7 mouse cellular contexts compared by ENCODE assay signal in genomic region chr7:63896968-63897468, GRCm38 (mm10). TPM values are rescaled to one million over a fixed set of nuclear protein-coding genes. Genes with fewer than 3 reads are reported as not detected.
DNase-seq lines count a peak whose midpoint lies in the region; ATAC-seq and TF ChIP-seq lines count a peak whose summit lies in the region.

No protein-coding gene starts in this region.

- peak overlapping the region; percentile 64 for H3K9ac ChIP-seq in embryonic facial prominence, embryonic 13.5 days
- H3K9ac ChIP-seq in limb, embryonic 11.5 days (ENCODE audit: low read length): peak overlapping the region; percentile 47
- H3K9ac ChIP-seq in midbrain, embryonic 13.5 days (replicated peaks): peak overlapping the region; percentile 50

- no peak; the same call in 1 of the 2 replicates for TF ChIP-seq POLR2A in small intestine, adult 2 months (IDR thresholded peaks at IDR 0.05; ENCODE audit: low read depth, low read length)

- peak overlapping the region; percentile 77 for H3K4me2 ChIP-seq in embryonic facial prominence, embryonic 13.5 days
- H3K4me2 ChIP-seq in limb, embryonic 11.5 days (ENCODE audit: low read depth, severe bottlenecking): peak overlapping the region; percentile 74
- H3K4me2 ChIP-seq in midbrain, embryonic 13.5 days (replicated peaks): peak overlapping the region; percentile 61

- H3K27ac ChIP-seq in embryonic facial prominence, embryonic 13.5 days: 0 out of 2 replicates have a peak overlapping the region, but pooled peaks have one; percentile 33
- no peak overlapping the region for H3K27ac ChIP-seq in limb, embryonic 11.5 days (replicated peaks; ENCODE audit: low read depth, low read length)
- 0 out of 2 replicates have a peak overlapping the region, but pooled peaks have one; percentile 7 for H3K27ac ChIP-seq in midbrain, embryonic 13.5 days
- H3K27ac ChIP-seq in small intestine, adult 2 months (ENCODE audit: insufficient read depth, low read depth, low read length): peak overlapping the region; percentile 99

- under 1% methylated on average over 22 of the region's 22 CpGs for WGBS in embryonic facial prominence, embryonic 13.5 days
- WGBS in limb, embryonic 11.5 days: under 1% methylated on average over 22 of the region's 22 CpGs
- WGBS in midbrain, embryonic 13.5 days: under 1% methylated on average over 22 of the region's 22 CpGs
- WGBS in small intestine, adult 2 months: under 1% methylated on average over 22 of the region's 22 CpGs

- H3K4me3 ChIP-seq in embryonic facial prominence, embryonic 13.5 days: peak overlapping the region; percentile 38
- peak overlapping the region; percentile 20 for H3K4me3 ChIP-seq in limb, embryonic 11.5 days (ENCODE audit: low read depth, low read length)
- H3K4me3 ChIP-seq in midbrain, embryonic 13.5 days (replicated peaks): peak overlapping the region; percentile 33
- peak overlapping the region; percentile 56 for H3K4me3 ChIP-seq in small intestine, adult 2 months (ENCODE audit: low read depth, low read length)

- peak; percentile 93 for DNase-seq in adrenal gland, postnatal 36 days
- DNase-seq in heart, adult 11 months: peak; percentile 100
- DNase-seq in kidney, adult 18-20 months: peak; percentile 93
- peak; percentile 80 for DNase-seq in limb, embryonic 11.5 days (ENCODE audit: low spot score)

- TF ChIP-seq CTCF in small intestine, adult 2 months (IDR thresholded peaks at IDR 0.05; ENCODE audit: extremely low read depth, insufficient read length, insufficient replicate concordance, low read depth, low read length): peak; percentile 49; the same call in 1 of the 2 replicates

- no peaks in the 10 kb centered on the region for H3K9me3 ChIP-seq in embryonic facial prominence, embryonic 13.5 days
- no peaks in the 10 kb centered on the region for H3K9me3 ChIP-seq in limb, embryonic 11.5 days (ENCODE audit: control insufficient read depth, low read length)
- no peaks in the 10 kb centered on the region for H3K9me3 ChIP-seq in midbrain, embryonic 13.5 days

- ATAC-seq in embryonic facial prominence, embryonic 13.5 days (ENCODE audit: insufficient number of reproducible peaks, insufficient read depth, low FRiP score, low TSS enrichment, low read depth): peak; percentile 59
- ATAC-seq in limb, embryonic 11.5 days (ENCODE audit: insufficient number of reproducible peaks, low FRiP score, low TSS enrichment, low read depth): peak; percentile 60; the same call in 1 of the 2 replicates
- peak; percentile 87 for ATAC-seq in midbrain, embryonic 13.5 days

- H3K4me1 ChIP-seq in embryonic facial prominence, embryonic 13.5 days: peaks cover 24% of the 10 kb centered on the region
- peaks cover 12% of the 10 kb centered on the region; the same call in 1 of the 2 replicates for H3K4me1 ChIP-seq in limb, embryonic 11.5 days (ENCODE audit: control insufficient read depth, insufficient read depth, low read length)
- peaks cover 63% of the 10 kb centered on the region for H3K4me1 ChIP-seq in midbrain, embryonic 13.5 days (replicated peaks)
- H3K4me1 ChIP-seq in small intestine, adult 2 months (ENCODE audit: control insufficient read depth, insufficient read depth, insufficient read length, low read length): peaks cover 33% of the 10 kb centered on the region

- no peaks in the 10 kb centered on the region; the same call in 1 of the 2 replicates for H3K27me3 ChIP-seq in embryonic facial prominence, embryonic 13.5 days
- no peaks in the 10 kb centered on the region for H3K27me3 ChIP-seq in limb, embryonic 11.5 days (ENCODE audit: control insufficient read depth, insufficient read depth, low read length)
- no peaks in the 10 kb centered on the region for H3K27me3 ChIP-seq in midbrain, embryonic 13.5 days
- H3K27me3 ChIP-seq in small intestine, adult 2 months (ENCODE audit: control insufficient read depth, insufficient read depth, low read length): no peaks in the 10 kb centered on the region

- no peaks in the 10 kb centered on the region for H3K36me3 ChIP-seq in embryonic facial prominence, embryonic 13.5 days
- H3K36me3 ChIP-seq in limb, embryonic 11.5 days (ENCODE audit: control insufficient read depth, insufficient read depth, low read length): no peaks in the 10 kb centered on the region
- H3K36me3 ChIP-seq in midbrain, embryonic 13.5 days: no peaks in the 10 kb centered on the region
- H3K36me3 ChIP-seq in small intestine, adult 2 months (ENCODE audit: control insufficient read depth, insufficient read depth, low read length): no peaks in the 10 kb centered on the region

RNA-seq across cellular contexts. Expression of gene E030018B13Rik, which starts 19.6 kb away (rescaled TPM):
- total RNA-seq in adrenal gland, postnatal 36 days (2021): not detected
- polyA plus RNA-seq in embryonic facial prominence, embryonic 13.5 days (2015; fragmentation: Nextera tagmentation; extraction: Ambion mirVana): not detected in 2 replicates
- polyA plus RNA-seq in limb, embryonic 11.5 days (2014; fragmentation: Nextera tagmentation; extraction: Ambion mirVana): not detected in 2 replicates
- polyA plus RNA-seq in midbrain, embryonic 13.5 days (2015; fragmentation: Nextera tagmentation; extraction: Ambion mirVana): 0.22 and 0.27 TPM in 2 replicates
- not detected in 2 replicates for polyA plus RNA-seq in small intestine, adult 2 months (2012; rRNA removed)

RNA-seq across cellular contexts. Expression of gene Klf13, which starts 41.7 kb away (rescaled TPM):
- 10 to 100 TPM; 73.9 to 77.8 TPM for total RNA-seq in adrenal gland, postnatal 36 days (2021)
- polyA plus RNA-seq in embryonic facial prominence, embryonic 13.5 days (2015; fragmentation: Nextera tagmentation; extraction: Ambion mirVana): 22.7 and 23.0 TPM in 2 replicates
- polyA plus RNA-seq in limb, embryonic 11.5 days (2014; fragmentation: Nextera tagmentation; extraction: Ambion mirVana): 18.3 and 18.8 TPM in 2 replicates
- 24.4 and 24.7 TPM in 2 replicates for polyA plus RNA-seq in midbrain, embryonic 13.5 days (2015; fragmentation: Nextera tagmentation; extraction: Ambion mirVana)
- polyA plus RNA-seq in small intestine, adult 2 months (2012; rRNA removed): 22.2 and 55.1 TPM in 2 replicates
